Mouse (Mus musculus): ENCODE measurements around the gene Nup160. TPM values are rescaled to one million over a fixed set of nuclear protein-coding genes. Genes with fewer than 3 reads are reported as not detected.

The Nup160 gene
- polyA plus RNA-seq (2014; fragmentation: Illumina TruSeq; extraction: RNeasy Lipid Tissue Mini Kit (QIAGEN cat#74804); ENCODE audit: low read depth, low replicate concordance): 14.9 TPM

GRCm38 (mm10) chr2:90677007-90677406 is at the start of gene Nup160:
Gene Nup160, plus strand, starts transcription at chr2:90677215.

GRCm38 (mm10) chr2:90745053-90745678 is 68.2 kb downstream of the Nup160 start, which contains the start of gene Fnbp4:
Gene Fnbp4, plus strand, starts transcription at chr2:90745370.

GRCm38 (mm10) chr2:90782458-90782857 is 105.4 kb downstream of the Nup160 start, which contains the start of gene Agbl2:
Gene Agbl2, plus strand, starts transcription at chr2:90782727.

Other genes starting within 250 kb of the Nup160 start
- gene Ptprj, start 96.6 kb upstream of the Nup160 start, polyA plus RNA-seq (2014; fragmentation: Illumina TruSeq; extraction: RNeasy Lipid Tissue Mini Kit (QIAGEN cat#74804); ENCODE audit: low read depth, low replicate concordance): 37.9 TPM
- gene Fnbp4, start 68.2 kb downstream of the Nup160 start, polyA plus RNA-seq (2014; fragmentation: Illumina TruSeq; extraction: RNeasy Lipid Tissue Mini Kit (QIAGEN cat#74804); ENCODE audit: low read depth, low replicate concordance): 45.9 TPM
- 0.49 TPM for gene Agbl2, start 105.5 kb downstream of the Nup160 start, polyA plus RNA-seq (2014; fragmentation: Illumina TruSeq; extraction: RNeasy Lipid Tissue Mini Kit (QIAGEN cat#74804); ENCODE audit: low read depth, low replicate concordance)
- 626 TPM for gene Mtch2, start 169.9 kb downstream of the Nup160 start, polyA plus RNA-seq (2014; fragmentation: Illumina TruSeq; extraction: RNeasy Lipid Tissue Mini Kit (QIAGEN cat#74804); ENCODE audit: low read depth, low replicate concordance)
- gene C1qtnf4, start 208.6 kb downstream of the Nup160 start, polyA plus RNA-seq (2014; fragmentation: Illumina TruSeq; extraction: RNeasy Lipid Tissue Mini Kit (QIAGEN cat#74804); ENCODE audit: low read depth, low replicate concordance): not detected
- gene Kbtbd4, start 227.5 kb downstream of the Nup160 start, polyA plus RNA-seq (2014; fragmentation: Illumina TruSeq; extraction: RNeasy Lipid Tissue Mini Kit (QIAGEN cat#74804); ENCODE audit: low read depth, low replicate concordance): 12.0 TPM
- 335 TPM for gene Ndufs3, start 227.6 kb downstream of the Nup160 start, polyA plus RNA-seq (2014; fragmentation: Illumina TruSeq; extraction: RNeasy Lipid Tissue Mini Kit (QIAGEN cat#74804); ENCODE audit: low read depth, low replicate concordance)

All from kidney, adult 10 weeks (tissue).